Mouse (Mus musculus) MEL (cell line): ENCODE data around the gene Rapgef1. TPM values are rescaled to one million over a fixed set of nuclear protein-coding genes. Genes with fewer than 3 reads are reported as not detected.
A peak's percentile ranks its signal among the peaks of the same experiment; 100 is the strongest.

ENCODE experiments used
- DNase-seq: peaks from one replicate; pipeline ENCODE4 v3.0.0; 2011; ENCODE audit warnings: low read depth, low spot score
- H3K27ac ChIP-seq: 2 replicates; pipeline ENCODE4 v1.5.1; 2012; ENCODE audit warnings: low read depth, mild to moderate bottlenecking, control low read depth, low read length, moderate library complexity; ENCODE audit not compliant: control insufficient read depth
- H3K27me3 ChIP-seq, 2 experiments: fragments of 150-350 bp in 1 of 2; sonication (generic) in 1 of 2; 2 replicates each; pipeline ENCODE4 v1.6.1; 2012; ENCODE audit warnings: low read length in 2 of 2, mild to moderate bottlenecking in 2 of 2, improper control_type of control experiment in 1 of 2, moderate library complexity in 1 of 2; ENCODE audit not compliant: insufficient read depth in 2 of 2, control insufficient read depth in 1 of 2
- H3K36me3 ChIP-seq, 2 experiments: 2 replicates each; pipeline ENCODE4 v1.6.1; 2012 to 2014; ENCODE audit warnings: low read length in 2 of 2, improper control_type of control experiment in 1 of 2, inconsistent platforms in 1 of 2, mild to moderate bottlenecking in 1 of 2; ENCODE audit not compliant: insufficient read depth in 2 of 2, control insufficient read depth in 1 of 2
- H3K4me1 ChIP-seq, 2 experiments: fragments of 150-350 bp in 1 of 2; sonication (generic) in 1 of 2; 2 replicates each; pipeline ENCODE4 v1.6.1; 2012; ENCODE audit warnings: low read length in 2 of 2, improper control_type of control experiment in 1 of 2, mild to moderate bottlenecking in 1 of 2; ENCODE audit not compliant: insufficient read depth in 2 of 2, control insufficient read depth in 1 of 2
- H3K4me3 ChIP-seq, 2 experiments: fragments of 150-350 bp in 1 of 2; sonication (generic) in 1 of 2; 2 replicates each; pipeline ENCODE4 v1.5.1; 2012; ENCODE audit warnings: low read depth in 2 of 2, low read length in 2 of 2, mild to moderate bottlenecking in 2 of 2, moderate library complexity in 2 of 2, control low read depth in 1 of 2, improper control_type of control experiment in 1 of 2; ENCODE audit not compliant: control insufficient read depth in 1 of 2, insufficient read depth in 1 of 2
- H3K79me2 ChIP-seq: 2 replicates; pipeline ENCODE4 v1.6.1; 2012; ENCODE audit warnings: mild to moderate bottlenecking, low read length, moderate library complexity; ENCODE audit not compliant: control insufficient read depth, poor library complexity, insufficient read depth
- H3K9ac ChIP-seq: 2 replicates; pipeline ENCODE4 v1.6.1; 2012; ENCODE audit warnings: low read depth, mild to moderate bottlenecking, control low read depth, low read length, moderate library complexity; ENCODE audit not compliant: control insufficient read depth, poor library complexity, severe bottlenecking
- H3K9me3 ChIP-seq: fragments of 150-350 bp; sonication (generic); replicated peaks from 2 replicates; pipeline ENCODE4 v1.6.1; 2012; ENCODE audit warnings: mild to moderate bottlenecking, low read length, improper control_type of control experiment, moderate library complexity; ENCODE audit not compliant: insufficient read depth
- CTCF ChIP-seq, 3 experiments: IDR thresholded peaks in 2 of 3; conservative IDR thresholded peaks in 1 of 3; 2 replicates each; pipeline ENCODE4 v1.5.1; 2011 to 2012; ENCODE audit warnings: low read length in 3 of 3, low read depth in 2 of 3, mild to moderate bottlenecking in 2 of 3, improper control_type of control experiment in 1 of 3, inconsistent platforms in 1 of 3, mixed read lengths in 1 of 3, moderate library complexity in 1 of 3; ENCODE audit not compliant: control insufficient read depth in 1 of 3, insufficient read depth in 1 of 3, poor library complexity in 1 of 3, severe bottlenecking in 1 of 3
- E2F4 ChIP-seq: IDR thresholded peaks from 2 replicates; pipeline ENCODE4 v1.6.1; 2011; ENCODE audit warnings: low read depth, low read length, improper control_type of control experiment, borderline replicate concordance
- EP300 ChIP-seq, 2 experiments: IDR thresholded peaks; 2 replicates each; pipeline ENCODE4 v1.6.1; 2011; ENCODE audit warnings: improper control_type of control experiment in 2 of 2, low read length in 2 of 2, low read depth in 1 of 2, mild to moderate bottlenecking in 1 of 2
- MAFK ChIP-seq: IDR thresholded peaks from 2 replicates; pipeline ENCODE4 v1.6.1; 2011; ENCODE audit warnings: low read depth, mild to moderate bottlenecking, low read length, improper control_type of control experiment, borderline replicate concordance
- MYB ChIP-seq: IDR thresholded peaks from 2 replicates; pipeline ENCODE4 v1.6.1; 2011; ENCODE audit warnings: mild to moderate bottlenecking, low read depth, low read length, improper control_type of control experiment
- MYC ChIP-seq: IDR thresholded peaks from 2 replicates; pipeline ENCODE4 v1.6.1; 2011; ENCODE audit warnings: low read depth, mild to moderate bottlenecking, low read length, improper control_type of control experiment, moderate library complexity
- NELFE ChIP-seq: IDR thresholded peaks from 2 replicates; pipeline ENCODE4 v1.6.1; 2011; ENCODE audit warnings: low read depth, low read length, improper control_type of control experiment
- NRF1 ChIP-seq: IDR thresholded peaks from 2 replicates; pipeline ENCODE4 v1.6.1; 2014; ENCODE audit warnings: low read depth, mild to moderate bottlenecking, inconsistent platforms, low read length, improper control_type of control experiment, moderate library complexity; ENCODE audit not compliant: poor library complexity, insufficient read depth, severe bottlenecking
- USF1 ChIP-seq: IDR thresholded peaks from 2 replicates; pipeline ENCODE4 v1.6.1; 2014; ENCODE audit warnings: low read depth, mild to moderate bottlenecking, inconsistent platforms, low read length, improper control_type of control experiment, moderate library complexity
- ZKSCAN1 ChIP-seq: IDR thresholded peaks from 2 replicates; pipeline ENCODE4 v1.6.1; 2012; ENCODE audit warnings: low read depth, mild to moderate bottlenecking, inconsistent platforms, low read length, improper control_type of control experiment, moderate library complexity
- ZNF384 ChIP-seq: IDR thresholded peaks from 2 replicates; pipeline ENCODE4 v1.6.1; 2012; ENCODE audit warnings: low read depth, mild to moderate bottlenecking, inconsistent platforms, low read length, improper control_type of control experiment
- polyA plus RNA-seq, 2 experiments: library from polyadenylated mRNA; stranded (reverse) in 1 of 2; unstranded in 1 of 2; fragments of >175 nt in 1 of 2; fragments of >200 nt in 1 of 2; gene quantifications; 2 replicates each; pipeline versions ENCODE4 v1.2.1 to v1.2.4; 2012; ENCODE audit warnings: low replicate concordance in 2 of 2, low read depth in 1 of 2; ENCODE audit not compliant: insufficient read length in 2 of 2, insufficient read depth in 1 of 2, missing spikeins in 1 of 2
- total RNA-seq: library from RNA; depleted of rRNA; stranded (reverse); fragments of 300-350 nt; gene quantifications from 2 replicates; pipeline ENCODE4 v1.2.3, GENCODE M21; 2012

Rapgef1 gene
- total and polyA plus RNA-seq, 3 experiments = 57.2 to 88.3 (median 77.0) TPM

- H3K9ac ChIP-seq = no peak overlapping the region
- no peak overlapping the region for H3K27ac ChIP-seq
- H3K79me2 ChIP-seq = no peaks in the 10 kb centered on the region
- TF ChIP-seq MYB = no peak
- no peak for TF ChIP-seq E2F4
- TF ChIP-seq NELFE = no peak
- no peak for TF ChIP-seq USF1
- no peak for TF ChIP-seq EP300 (IDR thresholded peaks at IDR 0.05; ENCODE audit: low read depth in 1 of 2, low read length in 2 of 2)
- H3K27me3 ChIP-seq = no peaks in the 10 kb centered on the region
- peaks cover 10 to 27% of the 10 kb centered on the region in 2 experiments for H3K36me3 ChIP-seq
- H3K4me1 ChIP-seq = peaks cover 9 to 10% of the 10 kb centered on the region in 2 experiments
- no peak overlapping the region for H3K4me3 ChIP-seq
- H3K9me3 ChIP-seq = no peaks in the 10 kb centered on the region
- no peak for DNase-seq
These were observed 72.7 kb downstream of the Rapgef1 start for GRCm38 (mm10) chr2:29692192-29692591.

- Histone ChIP-seq H3K4me1 (no peaks in the 10 kb centered on the region), H3K9me3 (no peaks in the 10 kb centered on the region), H3K27ac (no peak overlapping the region), H3K9ac (no peak overlapping the region), H3K27me3 (no peaks in the 10 kb centered on the region), H3K4me3 (no peak overlapping the region), H3K79me2 (no peaks in the 10 kb centered on the region), H3K36me3 (peaks cover 0 to 24% of the 10 kb centered on the region in 2 experiments; a peak in 2 of 4 replicates)
- TF ChIP-seq CTCF (IDR thresholded peaks at IDR 0.05 in 2 of 3, conservative IDR thresholded peaks at IDR 0.05 in 1 of 3; ENCODE audit: control insufficient read depth in 1 of 3, insufficient read depth in 1 of 3, low read depth in 2 of 3, low read length in 3 of 3, poor library complexity in 1 of 3, severe bottlenecking in 1 of 3) = no peak
- peak; percentile 73 for TF ChIP-seq MAFK
- no peak for DNase-seq
These were observed 76.8 kb downstream of the Rapgef1 start for GRCm38 (mm10) chr2:29696207-29696800.

- H3K27ac ChIP-seq = no peak overlapping the region
- no peaks in the 10 kb centered on the region for H3K4me1 ChIP-seq
- H3K36me3 ChIP-seq = peaks cover 0 to 16% of the 10 kb centered on the region in 2 experiments; a peak in 2 of 4 replicates
- H3K27me3 ChIP-seq = no peaks in the 10 kb centered on the region
- no peak for TF ChIP-seq USF1
- no peak for TF ChIP-seq MYC
- no peak for TF ChIP-seq NRF1
- no peak for TF ChIP-seq ZKSCAN1
- TF ChIP-seq MAFK = no peak
- peak; percentile 41; the same call in 1 of the 2 replicates for TF ChIP-seq ZNF384
- no peak overlapping the region for H3K9ac ChIP-seq
- no peak for DNase-seq
- no peaks in the 10 kb centered on the region for H3K9me3 ChIP-seq
- H3K4me3 ChIP-seq = no peak overlapping the region
- H3K79me2 ChIP-seq = no peaks in the 10 kb centered on the region
These were observed 79.1 kb downstream of the Rapgef1 start for GRCm38 (mm10) chr2:29698421-29699290.
